Comparison of ENCODE assay signal across 1 mouse cellular context in genomic region chr13:21721107-21721756, GRCm38 (mm10).
A peak's percentile ranks its signal among the peaks of the same experiment; 100 is the strongest.
TF ChIP-seq lines count a peak whose summit lies in the region.

No protein-coding gene starts in this region.

TF ChIP-seq in myocyte, 11 proteins besides CTCF, POLR2A, EP300 and RAD21:
- TF ChIP-seq POLR2AphosphoS2 (IDR thresholded peaks at IDR 0.05; ENCODE audit: insufficient read length, low read depth) = peak; percentile 32
